Mouse (Mus musculus) central nervous system, embryonic 14 days (tissue): ENCODE measurements around the gene Dnmt3c. TPM values are rescaled to one million over a fixed set of nuclear protein-coding genes. Genes with fewer than 3 reads are reported as not detected.

Experiments used
- polyA plus RNA-seq: library from polyadenylated mRNA; depleted of rRNA; stranded (reverse); fragments of >200 nt; gene quantifications from 2 replicates; pipeline ENCODE4 v1.2.3, GENCODE M21; 2012; rRNA removed

Gene Dnmt3c
- polyA plus RNA-seq, result 0.07 TPM in 1 of 2 replicates, not detected in the other

DNA sequence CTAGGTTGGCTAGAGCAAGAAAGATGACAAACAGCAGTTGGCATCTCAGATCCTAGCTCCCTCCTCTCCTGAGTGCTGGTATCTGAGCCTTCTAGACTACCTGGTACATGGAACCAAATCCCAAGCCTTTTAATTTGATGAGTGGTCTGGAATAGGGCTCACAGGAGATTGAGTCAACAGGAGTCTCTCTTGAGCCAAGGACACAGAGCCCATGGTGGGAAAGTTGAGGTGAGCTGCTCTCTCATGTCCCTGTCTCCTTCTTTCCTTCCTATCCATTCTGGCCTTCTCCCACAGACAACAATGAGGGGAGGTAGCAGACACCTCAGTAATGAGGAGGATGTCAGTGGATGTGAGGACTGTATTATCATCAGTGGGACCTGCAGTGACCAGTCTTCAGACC lies at the start of gene Dnmt3c:
TSS of gene Dnmt3c (plus strand) at position 301 of the 400 bp plus-strand sequence.

DNA sequence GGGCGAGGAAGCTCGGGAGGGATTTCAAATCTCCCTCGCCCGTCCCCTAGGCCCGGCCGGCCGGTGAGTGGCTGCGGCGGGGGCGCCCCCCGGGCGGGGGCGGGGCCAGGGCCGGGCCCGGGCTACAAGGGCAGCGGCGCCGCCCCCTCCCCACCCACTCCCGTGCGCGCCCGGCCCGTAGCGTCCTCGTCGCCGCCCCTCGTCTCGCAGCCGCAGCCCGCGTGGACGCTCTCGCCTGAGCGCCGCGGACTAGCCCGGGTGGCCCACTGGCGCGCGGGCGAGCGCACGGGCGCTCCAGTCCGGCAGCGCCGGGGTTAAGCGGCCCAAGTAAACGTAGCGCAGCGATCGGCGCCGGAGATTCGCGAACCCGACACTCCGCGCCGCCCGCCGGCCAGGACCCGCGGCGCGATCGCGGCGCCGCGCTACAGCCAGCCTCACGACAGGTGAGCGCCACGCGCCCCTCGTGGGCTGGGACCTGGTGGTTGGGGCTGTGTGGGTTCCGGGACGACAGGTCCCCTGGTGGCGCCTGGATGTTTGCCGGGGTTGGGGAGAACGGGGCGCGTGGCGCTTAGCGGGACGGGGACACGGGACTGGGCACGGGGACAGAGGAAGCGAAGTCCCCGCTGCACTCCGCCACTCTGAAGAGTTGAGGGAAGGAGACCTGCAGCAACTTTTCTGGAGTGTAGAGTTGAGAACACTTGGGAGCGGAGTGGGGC lies 47.0 kb upstream of the Dnmt3c start, which contains the start of gene Dnmt3b:
TSS of gene Dnmt3b (plus strand) at position 153 of the 716 bp plus-strand sequence.

DNA sequence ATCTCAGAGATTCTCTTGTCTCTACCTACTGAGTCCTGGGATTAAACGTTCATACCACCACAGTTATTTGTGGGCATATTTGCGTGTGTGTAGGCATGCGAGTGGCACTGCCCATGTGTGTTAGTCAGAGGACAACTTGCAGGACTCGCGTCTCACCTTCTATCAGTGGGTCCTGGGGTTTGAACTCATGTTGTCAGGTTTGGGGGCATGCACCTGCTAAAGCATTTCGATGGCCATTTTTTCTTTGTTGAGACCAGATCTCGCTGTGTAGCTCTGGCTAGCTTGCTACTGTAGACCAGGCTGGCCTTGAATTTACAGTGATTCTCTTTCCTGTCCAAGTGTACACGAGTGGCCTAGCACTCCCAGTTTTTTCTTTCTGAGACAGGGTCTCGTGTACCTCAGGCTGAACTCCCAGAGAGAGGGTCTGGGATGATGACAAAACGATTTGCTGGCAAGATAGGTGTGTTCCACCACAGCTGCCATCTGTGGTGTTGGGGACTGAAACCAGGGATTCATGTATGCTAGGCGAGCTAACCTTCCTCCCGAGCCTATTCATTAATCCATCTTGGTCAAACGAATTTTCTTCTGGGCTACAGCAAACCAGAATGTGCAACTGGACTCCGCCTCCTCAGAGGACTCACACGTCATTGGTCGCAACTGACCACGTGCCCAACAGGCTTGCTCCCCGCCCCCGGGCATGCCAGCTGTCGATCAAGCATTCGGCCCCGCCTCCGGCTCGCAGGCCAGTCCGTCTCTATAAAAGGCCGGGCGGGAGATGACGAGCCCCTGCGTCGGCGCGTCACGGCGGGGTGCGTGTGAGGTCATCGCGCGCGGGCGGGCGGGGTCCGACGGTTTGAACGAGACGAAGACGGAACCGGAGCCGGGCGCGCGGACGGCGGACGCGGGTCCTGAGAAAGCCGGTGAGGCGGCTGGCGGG lies 44.3 kb downstream of the Dnmt3c start, which contains the start of gene Mapre1:
TSS of gene Mapre1 (plus strand) at position 775 of the 937 bp plus-strand sequence.

Other genes with a start within 250 kb of the Dnmt3c start
- not detected in 2 replicates for gene 4930404H24Rik, start 203.9 kb upstream of the Dnmt3c start, polyA plus RNA-seq
- gene Nol4l, start 166.7 kb upstream of the Dnmt3c start, polyA plus RNA-seq, result 65.8 and 68.0 TPM in 2 replicates
- gene Commd7, start 63.9 kb upstream of the Dnmt3c start, polyA plus RNA-seq, result 39.2 and 45.1 TPM in 2 replicates
- 5.5 and 5.6 TPM in 2 replicates for gene Dnmt3b, start 47.2 kb upstream of the Dnmt3c start, polyA plus RNA-seq
- 75.6 and 95.7 TPM in 2 replicates for gene Mapre1, start 44.6 kb downstream of the Dnmt3c start, polyA plus RNA-seq
- gene Efcab8, start 83.3 kb downstream of the Dnmt3c start, polyA plus RNA-seq, result 0.09 and 0.14 TPM in 2 replicates
- not detected in 2 replicates for gene Sun5, start 174.4 kb downstream of the Dnmt3c start, polyA plus RNA-seq
- 0.06 TPM in 1 of 2 replicates, not detected in the other for gene Bpifb2, start 178.4 kb downstream of the Dnmt3c start, polyA plus RNA-seq
- not detected in 2 replicates for gene Bpifb6, start 203.7 kb downstream of the Dnmt3c start, polyA plus RNA-seq
- not detected in 2 replicates for gene Bpifb3, start 221.6 kb downstream of the Dnmt3c start, polyA plus RNA-seq
- gene Bpifb4, start 241.6 kb downstream of the Dnmt3c start, polyA plus RNA-seq, result not detected in 2 replicates